Mouse (Mus musculus) liver, adult 2 months (tissue): ENCODE measurements at regions not wholly inside any gene's neighbourhood (a gene's known extent, or its start where the extent isn't known, plus 50 kb on each side); places are given as distances from the start of the nearest gene placed in this dataset.

Experiments
- DNase-seq: peaks from one replicate; pipeline ENCODE4 v3.0.0-alpha.2; 2011; ENCODE audit warnings: low read depth, low spot score; ENCODE audit errors: extremely low read depth
- H3K27ac ChIP-seq: fragments of 200-500 bp; replicated peaks from 2 replicates; pipeline ENCODE4 v1.5.1; 2012; ENCODE audit warnings: low read depth, mild to moderate bottlenecking, control low read depth, inconsistent platforms, low read length; ENCODE audit not compliant: insufficient read depth
- H3K27me3 ChIP-seq: fragments of 200-500 bp; 2 replicates; pipeline ENCODE4 v1.6.1; 2012; ENCODE audit warnings: mild to moderate bottlenecking, moderate library complexity, low read length, inconsistent platforms; ENCODE audit not compliant: control insufficient read depth, insufficient read depth
- H3K36me3 ChIP-seq: fragments of 200-500 bp; 2 replicates; pipeline ENCODE4 v1.6.1; 2012; ENCODE audit warnings: low read length, inconsistent platforms; ENCODE audit not compliant: control insufficient read depth, insufficient read depth
- H3K4me1 ChIP-seq: fragments of 200-500 bp; 2 replicates; pipeline ENCODE4 v1.6.1; 2011; ENCODE audit warnings: low read length; ENCODE audit not compliant: control insufficient read depth, insufficient read depth
- H3K4me3 ChIP-seq: fragments of 200-500 bp; 2 replicates; pipeline ENCODE4 v1.5.1; 2011; ENCODE audit warnings: low read depth, mild to moderate bottlenecking, control low read depth, low read length, moderate library complexity; ENCODE audit not compliant: insufficient read depth
- H3K79me2 ChIP-seq: fragments of 200-500 bp; 2 replicates; pipeline ENCODE4 v1.6.1; 2012; ENCODE audit warnings: inconsistent platforms, mild to moderate bottlenecking, low read length, moderate library complexity; ENCODE audit not compliant: control insufficient read depth, insufficient read depth
- H3K9ac ChIP-seq: fragments of 200-500 bp; 2 replicates; pipeline ENCODE4 v1.6.1; 2012; ENCODE audit warnings: low read depth, mild to moderate bottlenecking, control low read depth, inconsistent platforms, low read length
- CTCF ChIP-seq: fragments of 200-500 bp; IDR thresholded peaks from 2 replicates; pipeline ENCODE4 v1.5.1; 2011; ENCODE audit warnings: low read depth, low read length, control low read depth
- POLR2A ChIP-seq: fragments of 200-500 bp; IDR thresholded peaks from 2 replicates; pipeline ENCODE4 v1.6.1; 2011; ENCODE audit warnings: low read length, control low read depth; ENCODE audit not compliant: insufficient read depth; ENCODE audit errors: extremely low read depth
- WGBS: fragments of 180-500 bp; shearing (Covaris S2); methylation state at CpG from one replicate; pipeline ENCODE4 v1.1.7; 2018; 5-methylcytosine and 5-hydroxymethylcytosine counted together

GRCm38 (mm10) chr4:9780179-9780578 lies 1094.1 kb upstream of the 2610301B20Rik start:
- H3K9ac ChIP-seq, result no peak overlapping the region
- no peaks in the 10 kb centered on the region for H3K27me3 ChIP-seq
- no peak overlapping the region for H3K27ac ChIP-seq
- peaks cover 4% of the 10 kb centered on the region for H3K4me1 ChIP-seq
- no peaks in the 10 kb centered on the region for H3K79me2 ChIP-seq
- WGBS, result 59% methylated on average over 9 of the region's 9 CpGs
- DNase-seq, result peak; percentile 62
- TF ChIP-seq POLR2A, result no peak
- TF ChIP-seq CTCF, result peak; percentile 89
- H3K4me3 ChIP-seq, result no peak overlapping the region
- no peaks in the 10 kb centered on the region for H3K36me3 ChIP-seq

GRCm38 (mm10) chr4:9781318-9781717 lies 1093.0 kb upstream of the 2610301B20Rik start:
- H3K36me3 ChIP-seq, result no peaks in the 10 kb centered on the region
- no peak overlapping the region for H3K9ac ChIP-seq
- no peak overlapping the region for H3K4me3 ChIP-seq
- no peaks in the 10 kb centered on the region for H3K79me2 ChIP-seq
- WGBS, result 15% methylated on average over 2 of the region's 2 CpGs
- H3K4me1 ChIP-seq, result peaks cover 4% of the 10 kb centered on the region
- peak overlapping the region; percentile 58 for H3K27ac ChIP-seq
- TF ChIP-seq POLR2A (no peak), CTCF (no peak)
- no peaks in the 10 kb centered on the region for H3K27me3 ChIP-seq
- DNase-seq, result peak; percentile 94

- Histone ChIP-seq H3K4me3 (no peak overlapping the region), H3K79me2 (no peaks in the 10 kb centered on the region), H3K27ac (no peak overlapping the region), H3K9ac (no peak overlapping the region), H3K36me3 (no peaks in the 10 kb centered on the region), H3K27me3 (no peaks in the 10 kb centered on the region), H3K4me1 (no peaks in the 10 kb centered on the region)
- DNase-seq, result no peak
- TF ChIP-seq CTCF (no peak), POLR2A (no peak)
- whole genome bisulfite sequencing, result 80% methylated on average over 5 of the region's 5 CpGs
Measured at GRCm38 (mm10) chr4:9787795-9788365, 1086.4 kb upstream of the 2610301B20Rik start.

GRCm38 (mm10) chr4:9790478-9790877 lies 1083.8 kb upstream of the 2610301B20Rik start:
- TF ChIP-seq CTCF, result no peak
- TF ChIP-seq POLR2A, result no peak
- peak; percentile 60 for DNase-seq
- Histone ChIP-seq H3K36me3 (no peaks in the 10 kb centered on the region), H3K4me1 (no peaks in the 10 kb centered on the region), H3K9ac (no peak overlapping the region), H3K79me2 (no peaks in the 10 kb centered on the region), H3K27ac (no peak overlapping the region), H3K4me3 (no peak overlapping the region), H3K27me3 (no peaks in the 10 kb centered on the region)
- WGBS, result 77% methylated on average over 8 of the region's 8 CpGs
